Comparison of ENCODE assay signal across 14 mouse cellular contexts in the genomic region with DNA sequence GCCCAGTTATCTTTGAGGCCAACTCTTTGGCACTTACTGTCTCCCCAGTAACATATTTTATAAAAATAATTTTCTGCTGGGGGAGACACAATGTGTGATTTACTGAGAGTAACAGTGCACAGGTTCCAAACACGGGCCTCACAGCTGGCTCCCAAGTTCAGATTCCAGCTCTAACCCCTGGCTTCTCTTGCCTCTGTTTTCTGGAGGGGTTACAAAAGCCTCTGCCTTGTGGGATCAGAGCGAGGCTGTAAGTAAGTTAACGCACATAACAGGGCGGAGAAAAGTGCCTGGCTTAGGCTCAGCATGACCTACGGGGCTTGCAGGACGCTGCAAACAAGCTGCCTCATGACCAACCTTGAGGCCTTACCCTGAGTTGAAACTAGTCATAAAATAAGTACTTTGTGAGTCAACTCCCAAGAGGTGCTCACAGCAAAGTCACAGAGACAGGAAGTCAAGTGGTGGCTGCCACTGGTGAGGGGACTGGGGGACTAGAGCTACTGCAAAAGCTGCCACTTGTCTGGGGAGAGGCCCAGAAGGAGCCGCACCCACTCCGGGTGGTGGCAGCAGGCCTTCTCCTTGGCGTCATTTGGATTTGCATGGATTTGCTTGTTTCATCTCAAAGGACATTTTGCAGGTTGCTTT. TPM values are rescaled to one million over a fixed set of nuclear protein-coding genes. Genes with fewer than 3 reads are reported as not detected.
DNase-seq lines count a peak whose midpoint lies in the region; ATAC-seq and TF ChIP-seq lines count a peak whose summit lies in the region.
"Had no signal": no experiment of that assay in that cellular context is flagged by ENCODE, and none has a peak within 500 bp of the region (broad histone marks: within the 10 kb centered on the region; RNA-seq: fewer than 3 reads in every experiment).

No protein-coding gene starts in this region.

- peak; percentile 92 for TF ChIP-seq EP300 in CH12.LX (IDR thresholded peaks at IDR 0.05; ENCODE audit: low read length)

- H3K4me3 ChIP-seq in midbrain, embryonic 11.5 days (ENCODE audit: low read depth, low read length): no peak overlapping the region
- no peak overlapping the region for H3K4me3 ChIP-seq in midbrain, embryonic 13.5 days (replicated peaks)
- no peak overlapping the region for H3K4me3 ChIP-seq in CH12.LX (replicated peaks in 1 of 3; ENCODE audit: low read depth in 2 of 3, low read length in 2 of 3, poor library complexity in 1 of 3)
- H3K4me3 ChIP-seq in limb, embryonic 10.5 days: no peak overlapping the region

- ATAC-seq in midbrain, embryonic 11.5 days (ENCODE audit: low FRiP score): no peak
- ATAC-seq in midbrain, embryonic 13.5 days: no peak
- ATAC-seq: intestine, embryonic 16.5 days had no signal

- no peak overlapping the region for H3K9ac ChIP-seq in midbrain, embryonic 11.5 days (ENCODE audit: low read length)
- no peak overlapping the region for H3K9ac ChIP-seq in midbrain, embryonic 13.5 days (replicated peaks)
- peak overlapping the region; percentile 35 for H3K9ac ChIP-seq in CH12.LX (ENCODE audit: insufficient read depth, low read depth)

- H3K27me3 ChIP-seq in midbrain, embryonic 11.5 days (ENCODE audit: control insufficient read depth, insufficient read depth, low read length): no peaks in the 10 kb centered on the region
- H3K27me3 ChIP-seq in midbrain, embryonic 13.5 days: no peaks in the 10 kb centered on the region
- H3K27me3 ChIP-seq in CH12.LX (replicated peaks): no peaks in the 10 kb centered on the region
- H3K27me3 ChIP-seq in limb, embryonic 10.5 days (ENCODE audit: low read depth, poor library complexity, severe bottlenecking): no peaks in the 10 kb centered on the region

- no peak for TF ChIP-seq CTCF in CH12.LX (conservative IDR thresholded peaks at IDR 0.05 in 1 of 2, IDR thresholded peaks at IDR 0.05 in 1 of 2; ENCODE audit: low read depth in 2 of 2, low read length in 2 of 2)

- H3K9me3 ChIP-seq in midbrain, embryonic 11.5 days (ENCODE audit: control insufficient read depth, low read length): no peaks in the 10 kb centered on the region
- no peaks in the 10 kb centered on the region for H3K9me3 ChIP-seq in midbrain, embryonic 13.5 days
- H3K9me3 ChIP-seq in CH12.LX (replicated peaks; ENCODE audit: low read length): no peaks in the 10 kb centered on the region
- H3K9me3 ChIP-seq in limb, embryonic 10.5 days (replicated peaks): no peaks in the 10 kb centered on the region

- no peak overlapping the region for H3K27ac ChIP-seq in midbrain, embryonic 11.5 days (ENCODE audit: low read depth, low read length)
- H3K27ac ChIP-seq in midbrain, embryonic 13.5 days: no peak overlapping the region
- peak overlapping the region; percentile 97 for H3K27ac ChIP-seq in CH12.LX (ENCODE audit: insufficient read depth, low read depth)
- peak overlapping the region; percentile 42; the same call in 1 of the 2 replicates for H3K27ac ChIP-seq in limb, embryonic 10.5 days

- TF ChIP-seq POLR2A in CH12.LX (IDR thresholded peaks at IDR 0.05; ENCODE audit: low read depth, low read length): peak; percentile 54

- peaks cover 15% of the 10 kb centered on the region for H3K36me3 ChIP-seq in midbrain, embryonic 11.5 days (ENCODE audit: control insufficient read depth, insufficient read depth, low read length)
- H3K36me3 ChIP-seq in midbrain, embryonic 13.5 days: peaks cover 87% of the 10 kb centered on the region
- peaks cover 64 to 85% of the 10 kb centered on the region in 2 experiments for H3K36me3 ChIP-seq in CH12.LX (replicated peaks in 1 of 2; ENCODE audit: control insufficient read depth in 1 of 2, insufficient read depth in 1 of 2, low read length in 1 of 2)
- H3K36me3 ChIP-seq in limb, embryonic 10.5 days: no peaks in the 10 kb centered on the region

- in situ Hi-C loops in CH12.LX (cut with MboI; ENCODE audit: low pct_ligation_motif_present, low pct_unique_long_range_greater_than_20kb, low sequenced_read_pairs): loop anchor here (5.0 to 10.0 kb wide), 2 partner anchors 58 to 110 kb away; no protein-coding TSS in a partner anchor

- no peak overlapping the region for H3K4me2 ChIP-seq in midbrain, embryonic 11.5 days
- no peak overlapping the region for H3K4me2 ChIP-seq in midbrain, embryonic 13.5 days (replicated peaks)
- peak overlapping the region; percentile 45 for H3K4me2 ChIP-seq in CH12.LX (ENCODE audit: insufficient read depth, low read depth, poor library complexity, severe bottlenecking)

- dilution Hi-C loops in CH12.LX (cut with MboI; ENCODE audit: extremely low pct_ligation_motif_present, extremely low pct_unique_long_range_greater_than_20kb, low sequenced_read_pairs): no loop called here

- TF ChIP-seq RAD21 in CH12.LX (IDR thresholded peaks at IDR 0.05; ENCODE audit: low read depth, low read length): no peak; the same call in 1 of the 2 replicates

- WGBS in midbrain, embryonic 11.5 days: 81% methylated on average over 9 of the region's 9 CpGs
- WGBS in midbrain, embryonic 13.5 days: 85% methylated on average over 9 of the region's 9 CpGs
- WGBS in limb, embryonic 10.5 days: 70% methylated on average over 9 of the region's 9 CpGs

- DNase-seq in midbrain, embryonic 11.5 days (ENCODE audit: low spot score, missing footprints): peak; percentile 53
- peak; percentile 96 for DNase-seq in CH12.LX (ENCODE audit: extremely low read depth)
- DNase-seq in limb, embryonic 10.5 days (ENCODE audit: low spot score): no peak
- DNase-seq in lung, postnatal 36 days: peak; percentile 69
- no peak for DNase-seq in cerebellum, postnatal 10 days
- no peak for DNase-seq in layer of hippocampus, postnatal 14 days (ENCODE audit: low spot score in 2 of 2)
- DNase-seq in adrenal gland, adult 18-20 months (ENCODE audit: low spot score in 2 of 2): no peak
- DNase-seq: kidney, postnatal 10 days; layer of hippocampus, postnatal 36 days; liver; right cerebral cortex, postnatal 25 days had no signal

- no peaks in the 10 kb centered on the region for H3K79me2 ChIP-seq in CH12.LX (replicated peaks; ENCODE audit: control insufficient read depth, extremely low read depth, insufficient read depth, poor library complexity, severe bottlenecking)

- H3K4me1 ChIP-seq in midbrain, embryonic 11.5 days (ENCODE audit: control insufficient read depth, insufficient read depth, low read length): no peaks in the 10 kb centered on the region
- no peaks in the 10 kb centered on the region for H3K4me1 ChIP-seq in midbrain, embryonic 13.5 days (replicated peaks)
- H3K4me1 ChIP-seq in CH12.LX (ENCODE audit: control insufficient read depth in 1 of 2, insufficient read depth in 2 of 2): peaks cover 38 to 81% of the 10 kb centered on the region in 2 experiments
- H3K4me1 ChIP-seq in limb, embryonic 10.5 days: peaks cover 39% of the 10 kb centered on the region

TF ChIP-seq in CH12.LX, 34 proteins besides CTCF, POLR2A, EP300 and RAD21 (continues in another document):
- TF ChIP-seq MAX (IDR thresholded peaks at IDR 0.05; ENCODE audit: low read length): no peak
- no peak for TF ChIP-seq CHD2 (IDR thresholded peaks at IDR 0.05; ENCODE audit: low read length)
- peak; percentile 89 for TF ChIP-seq ETS1 (conservative IDR thresholded peaks at IDR 0.05; ENCODE audit: low read depth, low read length)
- TF ChIP-seq USF1 (IDR thresholded peaks at IDR 0.05; ENCODE audit: low read depth, low read length): no peak
- TF ChIP-seq TCF12 (IDR thresholded peaks at IDR 0.05; ENCODE audit: low read depth, low read length): peak; percentile 80
- TF ChIP-seq NELFE (IDR thresholded peaks at IDR 0.05; ENCODE audit: low read depth, low read length): 0 out of 2 replicates have a peak, but pooled peaks have one; percentile 25
- TF ChIP-seq JUN (IDR thresholded peaks at IDR 0.05; ENCODE audit: insufficient read depth, low read depth, low read length): peak; percentile 71; the same call in 1 of the 2 replicates
- peak; percentile 84 for TF ChIP-seq ELF1 (IDR thresholded peaks at IDR 0.05; ENCODE audit: low read depth, low read length)
- no peak for TF ChIP-seq ZKSCAN1 (IDR thresholded peaks at IDR 0.05; ENCODE audit: borderline replicate concordance, low read depth, low read length)
- TF ChIP-seq E2F4 (IDR thresholded peaks at IDR 0.05; ENCODE audit: insufficient replicate concordance, low read depth, low read length): no peak
- 0 out of 2 replicates have a peak, but pooled peaks have one; percentile 38 for TF ChIP-seq KAT2A (IDR thresholded peaks at IDR 0.05; ENCODE audit: insufficient replicate concordance, low read length)
- TF ChIP-seq TBP (conservative IDR thresholded peaks at IDR 0.05; ENCODE audit: low read depth, low read length): peak; percentile 66; the same call in 1 of the 2 replicates
- TF ChIP-seq USF2 (conservative IDR thresholded peaks at IDR 0.05; ENCODE audit: low read depth, low read length): no peak
- no peak; the same call in 1 of the 2 replicates for TF ChIP-seq RCOR1 (conservative IDR thresholded peaks at IDR 0.05; ENCODE audit: low read depth, low read length)
- TF ChIP-seq GABPA (IDR thresholded peaks at IDR 0.05; ENCODE audit: insufficient replicate concordance, low read depth, low read length): no peak
- no peak; the same call in 1 of the 2 replicates for TF ChIP-seq MAFK (IDR thresholded peaks at IDR 0.05; ENCODE audit: insufficient replicate concordance, low read length)
- peak; percentile 73; the same call in 1 of the 2 replicates for TF ChIP-seq ZMIZ1 (IDR thresholded peaks at IDR 0.05; ENCODE audit: low read depth, low read length)
- no peak; the same call in 1 of the 2 replicates for TF ChIP-seq SMC3 (IDR thresholded peaks at IDR 0.05; ENCODE audit: low read depth, low read length)

RNA-seq across cellular contexts. Expression of gene Rassf2, which starts 25.4 kb away (rescaled TPM):
- polyA plus RNA-seq in midbrain, embryonic 11.5 days (2014; fragmentation: Nextera tagmentation; extraction: Ambion mirVana): 32.3 and 33.2 TPM in 2 replicates
- polyA plus RNA-seq in midbrain, embryonic 13.5 days (2015; fragmentation: Nextera tagmentation; extraction: Ambion mirVana): 28.0 and 29.6 TPM in 2 replicates
- 44.4 and 45.3 TPM in 2 replicates for total RNA-seq in CH12.LX (2012; rRNA removed)
- total RNA-seq in CH12.LX (2014; rRNA removed): 30.2 and 33.8 TPM in 2 replicates
- 60.4 and 61.5 TPM in 2 replicates for polyA plus RNA-seq in CH12.LX (2012; ENCODE audit: insufficient read length, low read depth)
- polyA plus RNA-seq in limb, embryonic 10.5 days (2016; fragmentation: Nextera tagmentation; extraction: Ambion mirVana): 5.5 and 5.9 TPM in 2 replicates
- 10 to 100 TPM; 33.3 to 35.6 TPM for total RNA-seq in layer of hippocampus, postnatal 14 days (2021)
- total RNA-seq in adrenal gland, adult 18-20 months (2021): 10 to 100 TPM; 11.1 to 19.0 TPM

RNA-seq across cellular contexts. Expression of gene Prnd, which starts 54.0 kb away (rescaled TPM):
- 5.3 and 6.9 TPM in 2 replicates for polyA plus RNA-seq in midbrain, embryonic 11.5 days (2014; fragmentation: Nextera tagmentation; extraction: Ambion mirVana)
- polyA plus RNA-seq in midbrain, embryonic 13.5 days (2015; fragmentation: Nextera tagmentation; extraction: Ambion mirVana): 8.7 and 9.2 TPM in 2 replicates
- total RNA-seq in CH12.LX (2012; rRNA removed): 0.76 and 1.0 TPM in 2 replicates
- 4.7 and 5.6 TPM in 2 replicates for total RNA-seq in CH12.LX (2014; rRNA removed)
- polyA plus RNA-seq in CH12.LX (2012; ENCODE audit: insufficient read length, low read depth): 11.4 and 12.8 TPM in 2 replicates
- 11.0 and 13.7 TPM in 2 replicates for polyA plus RNA-seq in limb, embryonic 10.5 days (2016; fragmentation: Nextera tagmentation; extraction: Ambion mirVana)
- 1 to 10 TPM; 2.0 to 2.1 TPM for total RNA-seq in layer of hippocampus, postnatal 14 days (2021)
- total RNA-seq in adrenal gland, adult 18-20 months (2021): under 1 TPM in 1 of 2 experiments, not detected in 1; 0.67 TPM
- total RNA-seq: megakaryocyte progenitor cell, adult 5-6 weeks had no signal

Comparison
In these comparisons a context has a peak if more than half of its experiments do, and no peak if none do; other contexts are left out.
1. DNase-seq: peak in midbrain, embryonic 11.5 days (single experiment), CH12.LX (single experiment) and lung, postnatal 36 days (single experiment); none in limb, embryonic 10.5 days (single experiment), cerebellum, postnatal 10 days (0 of 2), layer of hippocampus, postnatal 14 days (0 of 2) and adrenal gland, adult 18-20 months (0 of 2).
2. H3K27ac ChIP-seq: peak in CH12.LX (single experiment) and limb, embryonic 10.5 days (single experiment); none in midbrain, embryonic 11.5 days (single experiment) and midbrain, embryonic 13.5 days (single experiment).